21 mouse cellular contexts compared by ENCODE assay signal in genomic region chr16:90435231-90435630, GRCm38 (mm10). TPM values are rescaled to one million over a fixed set of nuclear protein-coding genes. Genes with fewer than 3 reads are reported as not detected.
DNase-seq lines count a peak whose midpoint lies in the region; ATAC-seq lines count a peak whose summit lies in the region.
"Had no signal": no experiment of that assay in that cellular context is flagged by ENCODE, and none has a peak within 500 bp of the region (broad histone marks: within the 10 kb centered on the region; RNA-seq: fewer than 3 reads in every experiment).

No protein-coding gene starts in this region.

- H3K4me2 ChIP-seq in heart, embryonic 12.5 days, result no peak overlapping the region
- no peak overlapping the region for H3K4me2 ChIP-seq in neural tube, embryonic 12.5 days (replicated peaks)
- H3K4me2 ChIP-seq: embryonic facial prominence, embryonic 15.5 days; hindbrain, embryonic 15.5 days; limb, embryonic 12.5 days; midbrain, embryonic 11.5 days had no signal

- 0 out of 2 replicates have a peak, but pooled peaks have one; percentile 10 for ATAC-seq in heart, embryonic 12.5 days (ENCODE audit: insufficient number of reproducible peaks, low FRiP score)
- peak; percentile 58; the same call in 1 of the 2 replicates for ATAC-seq in neural tube, embryonic 12.5 days (ENCODE audit: low FRiP score, low read depth)
- peak; percentile 37 to 74; a peak in 2 of 4 replicates for ATAC-seq in hematopoietic stem cell, adult 5-6 weeks (replicated peaks in 1 of 2; ENCODE audit: insufficient read depth in 1 of 2, low FRiP score in 2 of 2, low TSS enrichment in 1 of 2, low read depth in 1 of 2, poor library complexity in 2 of 2, severe bottlenecking in 2 of 2)
- ATAC-seq: intestine, postnatal 0 days had no signal

- peaks cover 11% of the 10 kb centered on the region; the same call in 1 of the 2 replicates for H3K9me3 ChIP-seq in heart, embryonic 12.5 days (replicated peaks)
- 0 out of 2 replicates have a peak, but pooled peaks cover 11% of the 10 kb centered on the region for H3K9me3 ChIP-seq in neural tube, embryonic 12.5 days
- H3K9me3 ChIP-seq: embryonic facial prominence, embryonic 15.5 days; hindbrain, embryonic 15.5 days had no signal

- no peak overlapping the region for H3K9ac ChIP-seq in heart, embryonic 12.5 days
- H3K9ac ChIP-seq in neural tube, embryonic 12.5 days, result no peak overlapping the region
- H3K9ac ChIP-seq: embryonic facial prominence, embryonic 15.5 days; hindbrain, embryonic 15.5 days; limb, embryonic 12.5 days; liver, embryonic 14.5 days had no signal

- WGBS in heart, embryonic 12.5 days, result 38% methylated on average over 4 of the region's 4 CpGs
- WGBS in neural tube, embryonic 12.5 days, result 66% methylated on average over 4 of the region's 4 CpGs

- H3K27me3 ChIP-seq in heart, embryonic 12.5 days (replicated peaks), result no peaks in the 10 kb centered on the region
- H3K27me3 ChIP-seq in neural tube, embryonic 12.5 days (replicated peaks), result no peaks in the 10 kb centered on the region
- H3K27me3 ChIP-seq: embryonic facial prominence, embryonic 15.5 days; hindbrain, embryonic 15.5 days; limb, embryonic 12.5 days had no signal

- H3K4me3 ChIP-seq in heart, embryonic 12.5 days, result no peak overlapping the region
- no peak overlapping the region for H3K4me3 ChIP-seq in neural tube, embryonic 12.5 days
- H3K4me3 ChIP-seq: embryonic facial prominence, embryonic 15.5 days; hindbrain, embryonic 15.5 days; limb, embryonic 12.5 days had no signal

- H3K36me3 ChIP-seq in heart, embryonic 12.5 days, result peaks cover 50% of the 10 kb centered on the region
- H3K36me3 ChIP-seq in neural tube, embryonic 12.5 days, result peaks cover 25% of the 10 kb centered on the region

- peak overlapping the region; percentile 18; the same call in 1 of the 2 replicates for H3K27ac ChIP-seq in heart, embryonic 12.5 days (ENCODE audit: poor library complexity, severe bottlenecking)
- H3K27ac ChIP-seq in neural tube, embryonic 12.5 days, result no peak overlapping the region
- H3K27ac ChIP-seq: embryonic facial prominence, embryonic 15.5 days; hindbrain, embryonic 15.5 days; limb, embryonic 12.5 days; liver, embryonic 14.5 days had no signal

- H3K4me1 ChIP-seq in heart, embryonic 12.5 days (replicated peaks), result peaks cover 57% of the 10 kb centered on the region
- H3K4me1 ChIP-seq in neural tube, embryonic 12.5 days, result peaks cover 3% of the 10 kb centered on the region

- no peak for DNase-seq in heart, postnatal 4 days
- DNase-seq in neural tube, embryonic 10.5 days (ENCODE audit: extremely low spot score, low spot score), result no peak
- DNase-seq in kidney, adult 9 months, result no peak
- DNase-seq in kidney, postnatal 4 days, result no peak
- DNase-seq: adrenal gland, adult 8-10 months; cerebellum, adult 8-10 months; heart, adult 18-20 months; heart, postnatal 14 days; lung, postnatal 10 days; right cerebral cortex, postnatal 14 days; spleen, adult 18-20 months; thymus, postnatal 4 days had no signal

RNA-seq across cellular contexts. Expression of gene Hunk, which starts 49.4 kb away (rescaled TPM):
- polyA plus RNA-seq in heart, embryonic 12.5 days (2016; fragmentation: Nextera tagmentation; extraction: Ambion mirVana), result 19.3 and 22.4 TPM in 2 replicates
- total RNA-seq in heart, postnatal 4 days (2021), result 1 to 10 TPM; 7.2 to 8.4 TPM
- 11.4 and 12.1 TPM in 2 replicates for polyA plus RNA-seq in neural tube, embryonic 12.5 days (2016; fragmentation: Nextera tagmentation; extraction: Ambion mirVana)
- not detected in 2 replicates for total RNA-seq in hematopoietic stem cell, adult 5-6 weeks (2017)
